Mouse (Mus musculus) embryonic fibroblast, embryonic 13.5 days (primary cell): ENCODE results near the gene 1110059E24Rik.

Experiments
- CTCF ChIP-seq: IDR thresholded peaks from 2 replicates; pipeline ENCODE4 v1.5.1; 2011; ENCODE audit warnings: mild to moderate bottlenecking, control low read depth, low read length, moderate library complexity, borderline replicate concordance; ENCODE audit not compliant: insufficient read depth
- POLR2A ChIP-seq: IDR thresholded peaks from 2 replicates; pipeline ENCODE4 v1.6.1; 2011; ENCODE audit warnings: low read depth, mild to moderate bottlenecking, control low read depth, low read length, moderate library complexity

- TF ChIP-seq CTCF, result no peak
- no peak for TF ChIP-seq POLR2A
Measured at GRCm38 (mm10) chr19:21583523-21583984, 69.2 kb downstream of the 1110059E24Rik start.
